Mouse (Mus musculus): ENCODE results near the gene Mybphl.

DNA sequence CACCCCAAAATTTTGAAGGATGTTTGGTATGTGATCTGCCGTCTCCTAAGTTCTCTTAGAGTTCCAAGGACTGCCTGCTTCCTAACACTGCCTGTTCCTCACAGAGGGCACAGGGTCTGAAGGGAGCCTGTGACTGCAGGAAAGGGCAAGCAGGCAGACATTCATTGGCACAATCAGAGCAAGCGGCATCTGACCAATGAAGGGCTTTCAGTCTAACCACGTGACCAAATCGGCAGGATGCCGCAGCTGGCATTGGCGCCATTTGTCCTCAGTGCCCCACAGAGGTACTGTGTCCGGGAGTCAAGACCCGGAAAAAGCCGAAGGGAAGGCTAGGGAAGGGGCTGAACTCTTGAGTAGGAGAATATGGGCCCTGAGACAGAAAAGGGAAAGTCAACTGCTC lies 2.5 kb downstream of the Mybphl start:
- no peak for TF ChIP-seq CTCF (IDR thresholded peaks at IDR 0.05; ENCODE audit: insufficient read depth, low read length)
- no peak for TF ChIP-seq POLR2A (IDR thresholded peaks at IDR 0.05; ENCODE audit: borderline replicate concordance, extremely low read depth, low read depth, low read length)
